Mouse (Mus musculus): ENCODE measurements around the gene Per2. TPM values are rescaled to one million over a fixed set of nuclear protein-coding genes. Genes with fewer than 3 reads are reported as not detected.

The Per2 gene
- polyA plus RNA-seq, 1 experiment = 0.21 TPM

DNA sequence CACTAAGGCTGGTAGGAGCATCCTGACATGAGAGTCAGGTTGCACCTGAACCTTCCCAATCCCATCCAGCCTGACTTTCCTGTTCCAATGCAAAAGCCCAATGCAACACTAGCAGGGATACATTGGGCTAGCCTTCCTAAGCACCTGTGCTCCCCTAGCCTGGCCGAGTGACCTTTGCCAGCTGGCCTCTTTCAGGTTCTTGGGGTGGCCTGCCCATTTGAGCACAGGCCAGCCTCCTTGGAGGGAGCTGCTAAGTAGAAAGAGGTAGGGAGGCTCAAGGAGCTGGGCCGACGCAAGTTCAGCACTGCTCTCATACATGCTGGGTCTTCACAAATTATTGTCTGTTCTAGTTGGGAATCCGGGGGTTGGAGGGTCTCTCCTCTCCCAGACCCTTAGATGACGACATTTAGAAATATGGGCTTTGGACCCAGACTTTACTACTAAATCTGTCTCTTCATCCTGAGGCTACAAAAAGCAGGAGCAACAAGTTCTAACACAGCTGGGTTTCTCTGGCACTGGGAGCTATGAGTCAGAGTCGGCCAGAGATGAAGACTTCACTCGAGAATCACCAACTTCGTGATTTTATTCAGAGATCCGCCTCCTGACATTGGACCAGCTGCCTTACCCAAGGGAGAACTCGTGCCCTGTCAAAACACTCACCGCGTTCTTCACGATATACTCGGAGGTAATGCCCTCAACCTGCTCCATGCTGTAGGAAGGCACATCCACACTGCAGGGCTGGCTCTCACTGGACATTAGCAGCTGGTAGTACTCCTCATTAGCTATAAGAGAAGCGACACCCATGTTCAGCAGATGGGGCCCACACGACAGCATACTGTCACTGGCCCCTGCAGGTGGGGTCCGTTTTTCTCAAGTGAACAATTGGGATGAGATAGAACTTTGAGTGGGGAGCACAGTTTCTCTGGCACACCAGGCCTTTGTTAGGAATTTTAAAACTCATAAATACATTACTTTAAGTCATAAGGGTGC lies 14.0 kb downstream of the Per2 start:
- Histone ChIP-seq H3K4me1 (ENCODE audit: control insufficient read depth, insufficient read depth, low read length) (no peaks in the 10 kb centered on the region), H3K36me3 (ENCODE audit: control insufficient read depth, insufficient read depth, low read length, poor library complexity, severe bottlenecking) (no peaks in the 10 kb centered on the region), H3K4me3 (ENCODE audit: low read depth, low read length) (no peak overlapping the region), H3K27ac (ENCODE audit: insufficient read depth, low read length) (no peak overlapping the region), H3K9ac (ENCODE audit: low read depth, poor library complexity, severe bottlenecking) (no peak overlapping the region), H3K27me3 (ENCODE audit: control insufficient read depth, insufficient read depth, low read length, poor library complexity, severe bottlenecking) (no peaks in the 10 kb centered on the region), H3K9me3 (replicated peaks; ENCODE audit: control insufficient read depth, insufficient read depth, low read length, poor library complexity, severe bottlenecking) (no peaks in the 10 kb centered on the region)
- TF ChIP-seq CTCF (IDR thresholded peaks at IDR 0.05; ENCODE audit: low read depth, low read length) (no peak), EP300 (IDR thresholded peaks at IDR 0.05; ENCODE audit: insufficient read depth, low read depth, low read length) (no peak), POLR2A (IDR thresholded peaks at IDR 0.05; ENCODE audit: insufficient read depth, low read length) (no peak)

DNA sequence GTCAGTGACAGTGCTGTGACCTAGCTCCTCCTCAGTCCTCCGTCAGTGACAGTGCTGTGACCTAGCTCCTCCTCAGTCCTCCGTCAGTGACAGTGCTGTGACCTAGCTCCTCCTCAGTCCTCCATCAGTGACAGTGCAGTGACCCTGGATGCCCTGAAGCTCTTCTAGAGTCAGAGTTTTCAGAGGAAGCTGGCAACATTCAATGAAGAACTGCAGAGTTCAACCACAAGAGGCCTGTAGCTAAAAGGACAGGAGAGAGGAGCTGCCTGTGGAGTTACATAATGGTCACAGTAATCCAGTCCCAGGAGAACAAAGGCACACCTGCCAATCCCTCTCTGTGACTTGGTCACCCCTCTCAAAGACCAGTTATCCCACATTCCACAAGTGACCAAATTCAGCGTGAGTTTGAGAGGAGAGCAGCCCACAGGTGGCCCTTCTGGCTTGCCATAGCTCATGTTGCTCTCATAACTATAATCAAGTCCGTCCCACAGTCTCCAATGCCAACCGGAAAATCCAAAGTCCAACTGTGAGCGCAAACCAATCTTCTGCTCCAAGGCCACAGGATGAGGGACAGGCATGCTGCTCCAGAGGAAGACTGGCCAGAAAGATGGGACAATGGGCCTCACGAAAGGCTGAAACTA lies 16.7 kb downstream of the Per2 start:
- Histone ChIP-seq H3K9ac (ENCODE audit: low read depth, poor library complexity, severe bottlenecking) (no peak overlapping the region), H3K9me3 (replicated peaks; ENCODE audit: control insufficient read depth, insufficient read depth, low read length, poor library complexity, severe bottlenecking) (no peaks in the 10 kb centered on the region), H3K27me3 (ENCODE audit: control insufficient read depth, insufficient read depth, low read length, poor library complexity, severe bottlenecking) (no peaks in the 10 kb centered on the region), H3K27ac (ENCODE audit: insufficient read depth, low read length) (no peak overlapping the region), H3K36me3 (ENCODE audit: control insufficient read depth, insufficient read depth, low read length, poor library complexity, severe bottlenecking) (no peaks in the 10 kb centered on the region), H3K4me1 (ENCODE audit: control insufficient read depth, insufficient read depth, low read length) (no peaks in the 10 kb centered on the region), H3K4me3 (ENCODE audit: low read depth, low read length) (no peak overlapping the region)
- no peak for TF ChIP-seq CTCF (IDR thresholded peaks at IDR 0.05; ENCODE audit: low read depth, low read length)
- no peak for TF ChIP-seq EP300 (IDR thresholded peaks at IDR 0.05; ENCODE audit: insufficient read depth, low read depth, low read length)
- TF ChIP-seq POLR2A (IDR thresholded peaks at IDR 0.05; ENCODE audit: insufficient read depth, low read length) = no peak

DNA sequence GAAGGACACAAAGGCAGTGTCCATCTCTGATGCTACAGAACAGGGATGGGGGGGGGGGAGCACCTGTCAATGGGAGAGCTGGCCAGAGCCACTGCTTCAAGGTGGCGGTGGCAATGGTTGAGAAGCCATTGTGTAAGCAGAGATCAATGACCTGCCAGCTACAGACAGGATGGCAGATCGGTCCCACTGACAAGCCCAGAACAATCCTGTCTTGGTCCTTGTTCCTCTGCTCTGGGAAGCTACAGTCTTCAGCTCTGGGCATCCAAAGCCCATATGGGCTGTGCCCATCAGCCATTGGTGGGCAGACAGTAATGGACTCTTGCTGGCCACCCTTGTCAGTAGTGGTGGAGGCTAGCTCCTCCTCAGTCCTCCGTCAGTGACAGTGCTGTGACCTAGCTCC lies 17.3 kb downstream of the Per2 start:
- H3K27me3 ChIP-seq (ENCODE audit: control insufficient read depth, insufficient read depth, low read length, poor library complexity, severe bottlenecking) = no peaks in the 10 kb centered on the region
- no peaks in the 10 kb centered on the region for H3K36me3 ChIP-seq (ENCODE audit: control insufficient read depth, insufficient read depth, low read length, poor library complexity, severe bottlenecking)
- no peaks in the 10 kb centered on the region for H3K9me3 ChIP-seq (replicated peaks; ENCODE audit: control insufficient read depth, insufficient read depth, low read length, poor library complexity, severe bottlenecking)
- H3K27ac ChIP-seq (ENCODE audit: insufficient read depth, low read length) = no peak overlapping the region
- no peaks in the 10 kb centered on the region for H3K4me1 ChIP-seq (ENCODE audit: control insufficient read depth, insufficient read depth, low read length)
- no peak overlapping the region for H3K4me3 ChIP-seq (ENCODE audit: low read depth, low read length)
- H3K9ac ChIP-seq (ENCODE audit: low read depth, poor library complexity, severe bottlenecking) = no peak overlapping the region
- TF ChIP-seq POLR2A (IDR thresholded peaks at IDR 0.05; ENCODE audit: insufficient read depth, low read length) = no peak
- no peak for TF ChIP-seq EP300 (IDR thresholded peaks at IDR 0.05; ENCODE audit: insufficient read depth, low read depth, low read length)
- no peak for TF ChIP-seq CTCF (IDR thresholded peaks at IDR 0.05; ENCODE audit: low read depth, low read length)

DNA sequence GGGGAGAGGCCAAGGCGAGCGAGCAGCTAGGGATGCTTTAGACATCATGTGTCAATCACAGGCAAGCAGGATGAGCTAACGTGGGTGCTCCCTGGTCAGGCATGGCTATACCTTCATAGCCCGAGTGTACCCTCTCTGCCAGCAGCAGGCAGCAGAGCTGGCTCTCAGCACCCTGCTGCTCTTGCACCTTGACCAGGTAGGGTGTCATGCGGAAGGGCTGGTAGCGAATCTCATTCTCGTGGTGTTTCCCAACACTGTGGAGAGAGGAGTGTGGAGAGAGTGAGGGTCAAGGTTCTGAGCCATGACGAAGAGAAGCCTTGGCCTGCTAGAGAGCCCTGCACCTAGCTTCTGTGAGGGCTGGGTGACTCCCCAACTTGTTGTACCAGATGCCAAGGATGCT lies 19.3 kb downstream of the Per2 start:
- TF ChIP-seq CTCF (IDR thresholded peaks at IDR 0.05; ENCODE audit: low read depth, low read length) (no peak), POLR2A (IDR thresholded peaks at IDR 0.05; ENCODE audit: insufficient read depth, low read length) (no peak), EP300 (IDR thresholded peaks at IDR 0.05; ENCODE audit: insufficient read depth, low read depth, low read length) (no peak)
- Histone ChIP-seq H3K9ac (ENCODE audit: low read depth, poor library complexity, severe bottlenecking) (no peak overlapping the region), H3K36me3 (ENCODE audit: control insufficient read depth, insufficient read depth, low read length, poor library complexity, severe bottlenecking) (no peaks in the 10 kb centered on the region), H3K27me3 (ENCODE audit: control insufficient read depth, insufficient read depth, low read length, poor library complexity, severe bottlenecking) (no peaks in the 10 kb centered on the region), H3K9me3 (replicated peaks; ENCODE audit: control insufficient read depth, insufficient read depth, low read length, poor library complexity, severe bottlenecking) (no peaks in the 10 kb centered on the region), H3K27ac (ENCODE audit: insufficient read depth, low read length) (no peak overlapping the region), H3K4me3 (ENCODE audit: low read depth, low read length) (no peak overlapping the region), H3K4me1 (ENCODE audit: control insufficient read depth, insufficient read depth, low read length) (no peaks in the 10 kb centered on the region)

DNA sequence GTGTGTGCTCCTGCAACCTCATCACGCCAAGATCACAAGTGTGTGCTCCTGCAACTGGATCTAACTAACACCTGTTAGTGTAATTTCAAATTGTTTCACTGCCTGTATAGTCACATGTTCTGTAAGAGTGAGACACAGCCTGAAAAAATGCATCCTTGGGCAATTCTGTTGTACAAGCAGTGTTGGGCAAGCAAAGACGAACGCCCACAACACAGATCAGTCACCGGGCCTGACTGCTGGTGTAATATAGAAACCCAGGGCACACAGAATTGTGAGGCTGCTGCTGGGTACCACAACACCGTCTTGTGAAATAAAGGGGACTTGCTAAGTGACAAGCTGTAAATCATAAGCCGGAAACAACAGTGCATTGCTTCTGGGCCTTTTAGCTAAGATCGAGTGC lies 21.6 kb downstream of the Per2 start:
- no peaks in the 10 kb centered on the region for H3K9me3 ChIP-seq (replicated peaks; ENCODE audit: control insufficient read depth, insufficient read depth, low read length, poor library complexity, severe bottlenecking)

DNA sequence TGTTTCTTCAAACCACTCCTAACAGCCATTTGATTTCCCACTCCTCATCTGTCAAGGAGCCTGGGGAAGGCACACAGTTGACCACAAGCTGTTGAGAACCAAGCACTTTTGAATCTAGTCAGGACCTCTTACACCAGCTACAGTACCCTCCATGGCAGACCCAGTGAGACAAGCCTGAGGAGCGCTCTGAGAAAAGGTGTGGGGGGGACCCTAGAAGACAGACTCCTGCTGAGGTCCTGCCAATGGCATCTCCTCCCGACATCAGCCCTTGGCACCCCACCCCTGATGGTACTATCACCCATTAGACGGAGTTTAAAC lies 22.1 kb downstream of the Per2 start:
- Histone ChIP-seq H3K27ac (ENCODE audit: insufficient read depth, low read length) (no peak overlapping the region), H3K4me3 (ENCODE audit: low read depth, low read length) (no peak overlapping the region), H3K9me3 (replicated peaks; ENCODE audit: control insufficient read depth, insufficient read depth, low read length, poor library complexity, severe bottlenecking) (no peaks in the 10 kb centered on the region), H3K36me3 (ENCODE audit: control insufficient read depth, insufficient read depth, low read length, poor library complexity, severe bottlenecking) (no peaks in the 10 kb centered on the region), H3K27me3 (ENCODE audit: control insufficient read depth, insufficient read depth, low read length, poor library complexity, severe bottlenecking) (no peaks in the 10 kb centered on the region), H3K4me1 (ENCODE audit: control insufficient read depth, insufficient read depth, low read length) (no peaks in the 10 kb centered on the region), H3K9ac (ENCODE audit: low read depth, poor library complexity, severe bottlenecking) (no peak overlapping the region)
- no peak for TF ChIP-seq POLR2A (IDR thresholded peaks at IDR 0.05; ENCODE audit: insufficient read depth, low read length)
- no peak for TF ChIP-seq EP300 (IDR thresholded peaks at IDR 0.05; ENCODE audit: insufficient read depth, low read depth, low read length)
- no peak for TF ChIP-seq CTCF (IDR thresholded peaks at IDR 0.05; ENCODE audit: low read depth, low read length)

More for the DNA sequence above, 21.6 kb downstream of the Per2 start:
- TF ChIP-seq POLR2A (IDR thresholded peaks at IDR 0.05; ENCODE audit: insufficient read depth, low read length) (no peak), EP300 (IDR thresholded peaks at IDR 0.05; ENCODE audit: insufficient read depth, low read depth, low read length) (no peak), CTCF (IDR thresholded peaks at IDR 0.05; ENCODE audit: low read depth, low read length) (no peak)
- H3K27me3 ChIP-seq (ENCODE audit: control insufficient read depth, insufficient read depth, low read length, poor library complexity, severe bottlenecking) = no peaks in the 10 kb centered on the region
- no peak overlapping the region for H3K9ac ChIP-seq (ENCODE audit: low read depth, poor library complexity, severe bottlenecking)
- H3K27ac ChIP-seq (ENCODE audit: insufficient read depth, low read length) = no peak overlapping the region
- H3K4me3 ChIP-seq (ENCODE audit: low read depth, low read length) = no peak overlapping the region
- H3K4me1 ChIP-seq (ENCODE audit: control insufficient read depth, insufficient read depth, low read length) = no peaks in the 10 kb centered on the region
- no peaks in the 10 kb centered on the region for H3K36me3 ChIP-seq (ENCODE audit: control insufficient read depth, insufficient read depth, low read length, poor library complexity, severe bottlenecking)

Measured in ES-Bruce4 (cell line).